Mouse (Mus musculus) ES-E14 (cell line): ENCODE measurements at regions not wholly inside any gene's neighbourhood (a gene's known extent, or its start where the extent isn't known, plus 50 kb on each side); places are given as distances from the start of the nearest gene placed in this dataset.

ENCODE experiments used
- DNase-seq: peaks from one replicate; pipeline ENCODE4 v3.0.0-alpha.2; 2013; ENCODE audit warnings: low read depth, low spot score
- H3K27ac ChIP-seq: 2 replicates; pipeline ENCODE4 v1.5.1; 2012; ENCODE audit warnings: low read depth, mild to moderate bottlenecking, low read length, moderate library complexity, mixed read lengths; ENCODE audit not compliant: poor library complexity, insufficient read depth, severe bottlenecking
- H3K36me3 ChIP-seq: 2 replicates; pipeline ENCODE4 v1.6.1; 2012; ENCODE audit warnings: mild to moderate bottlenecking, low read length, moderate library complexity, mixed read lengths; ENCODE audit not compliant: control insufficient read depth, poor library complexity, insufficient read depth, severe bottlenecking
- H3K4me1 ChIP-seq, 2 experiments: fragments of 150-350 bp in 1 of 2; sonication (generic) in 1 of 2; 2 replicates each; pipeline ENCODE4 v1.6.1; 2012; ENCODE audit warnings: low read length in 2 of 2, mild to moderate bottlenecking in 1 of 2, mixed read lengths in 1 of 2; ENCODE audit not compliant: control insufficient read depth in 2 of 2, insufficient read depth in 2 of 2, poor library complexity in 1 of 2
- H3K4me3 ChIP-seq, 2 experiments: fragments of 150-350 bp in 1 of 2; sonication (generic) in 1 of 2; 2 replicates each; pipeline ENCODE4 v1.5.1; 2012; ENCODE audit warnings: low read length in 2 of 2, low read depth in 1 of 2, mild to moderate bottlenecking in 1 of 2, mixed read lengths in 1 of 2; ENCODE audit not compliant: insufficient read depth in 1 of 2, poor library complexity in 1 of 2, severe bottlenecking in 1 of 2
- H3K9ac ChIP-seq: 2 replicates; pipeline ENCODE4 v1.6.1; 2012; ENCODE audit warnings: low read depth, mild to moderate bottlenecking, low read length, mixed read lengths; ENCODE audit not compliant: poor library complexity, insufficient read depth, severe bottlenecking
- H3K9me3 ChIP-seq: fragments of 150-350 bp; sonication (generic); 2 replicates; pipeline ENCODE4 v1.6.1; 2012; ENCODE audit warnings: low read depth, mild to moderate bottlenecking, low read length; ENCODE audit not compliant: control insufficient read depth, insufficient read depth
- CHD2 ChIP-seq: IDR thresholded peaks from 2 replicates; pipeline ENCODE4 v1.6.1; 2014; ENCODE audit warnings: mild to moderate bottlenecking, low read depth, low read length, inconsistent platforms
- HCFC1 ChIP-seq: IDR thresholded peaks from 2 replicates; pipeline ENCODE4 v1.6.1; 2012; ENCODE audit warnings: low read length, inconsistent platforms, borderline replicate concordance; ENCODE audit not compliant: insufficient read depth
- MAFK ChIP-seq: IDR thresholded peaks from 2 replicates; pipeline ENCODE4 v1.6.1; 2014; ENCODE audit warnings: mild to moderate bottlenecking, low read depth, low read length, inconsistent platforms; ENCODE audit not compliant: insufficient read depth
- ZC3H11A ChIP-seq: IDR thresholded peaks from 2 replicates; pipeline ENCODE4 v1.6.1; 2012; ENCODE audit warnings: low read depth, mild to moderate bottlenecking, inconsistent platforms, low read length, borderline replicate concordance
- ZNF384 ChIP-seq: IDR thresholded peaks from 2 replicates; pipeline ENCODE4 v1.6.1; 2012; ENCODE audit warnings: low read depth, low read length, inconsistent platforms
- in situ Hi-C, 2 experiments: fragments of 600-800 bp; cut with MboI; formaldehyde crosslinking; loops; one replicate each; pipeline ENCODE4 v1.15.1; 2025; ENCODE audit warnings: low sequenced_read_pairs in 2 of 2, inconsistent platforms in 1 of 2; ENCODE audit not compliant: unreplicated experiment in 2 of 2

DNA sequence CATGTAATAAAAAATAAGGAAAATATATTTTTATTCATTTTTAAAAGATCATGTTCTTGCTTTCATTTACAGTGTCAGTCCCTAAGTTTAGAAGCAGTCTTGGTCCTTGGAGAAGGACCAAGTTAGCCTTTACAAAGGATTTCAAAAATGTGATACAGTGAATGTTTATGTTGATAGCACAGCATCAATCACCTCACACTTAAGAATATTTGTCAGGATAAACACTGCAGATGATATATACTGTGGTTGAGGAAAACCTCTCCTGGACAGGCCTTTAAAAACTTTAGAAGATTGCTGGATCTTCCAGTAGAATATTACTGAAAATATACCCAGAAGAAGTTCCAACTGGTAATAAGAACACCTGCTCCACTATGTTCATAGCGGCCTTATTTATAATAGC, 420.4 kb downstream of the Tmem182 start:
- H3K9me3 ChIP-seq = no peaks in the 10 kb centered on the region
- H3K36me3 ChIP-seq = no peaks in the 10 kb centered on the region
- TF ChIP-seq CHD2 = no peak
- TF ChIP-seq HCFC1 = no peak
- TF ChIP-seq ZNF384 = no peak
- no peak for TF ChIP-seq ZC3H11A
- TF ChIP-seq MAFK = no peak
- H3K27ac ChIP-seq = no peak overlapping the region
- H3K9ac ChIP-seq = no peak overlapping the region
- DNase-seq = no peak
- no peak overlapping the region for H3K4me3 ChIP-seq
- in situ Hi-C loops = no loop called here
- no peaks in the 10 kb centered on the region for H3K4me1 ChIP-seq

DNA sequence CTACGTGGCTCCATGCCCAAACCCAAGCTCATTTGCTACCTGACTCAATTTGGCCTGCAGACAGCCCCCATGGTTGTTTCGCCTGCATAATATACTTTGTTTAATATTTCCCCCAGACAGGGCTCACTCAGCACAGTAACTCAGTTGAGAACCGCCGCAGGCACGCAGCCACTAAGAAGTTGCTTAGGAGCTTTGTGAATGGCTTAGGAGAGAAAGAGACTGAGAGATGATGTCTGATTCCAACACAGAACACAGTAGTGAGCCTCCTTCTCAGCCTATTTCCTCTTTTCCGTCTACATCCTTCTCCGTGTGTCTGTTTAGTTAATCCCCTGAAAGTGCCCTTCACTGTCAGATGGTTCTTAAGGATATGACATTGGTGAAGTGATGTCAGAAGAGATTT, 429.9 kb downstream of the Tmem182 start:
- H3K9me3 ChIP-seq = no peaks in the 10 kb centered on the region
- in situ Hi-C loops = no loop called here
- no peak overlapping the region for H3K4me3 ChIP-seq
- H3K9ac ChIP-seq = no peak overlapping the region
- no peak for TF ChIP-seq HCFC1
- TF ChIP-seq CHD2 = no peak
- no peak for TF ChIP-seq MAFK
- TF ChIP-seq ZNF384 = no peak
- TF ChIP-seq ZC3H11A = no peak
- H3K4me1 ChIP-seq = no peaks in the 10 kb centered on the region
- DNase-seq = no peak
- no peak overlapping the region for H3K27ac ChIP-seq
- H3K36me3 ChIP-seq = no peaks in the 10 kb centered on the region

DNA sequence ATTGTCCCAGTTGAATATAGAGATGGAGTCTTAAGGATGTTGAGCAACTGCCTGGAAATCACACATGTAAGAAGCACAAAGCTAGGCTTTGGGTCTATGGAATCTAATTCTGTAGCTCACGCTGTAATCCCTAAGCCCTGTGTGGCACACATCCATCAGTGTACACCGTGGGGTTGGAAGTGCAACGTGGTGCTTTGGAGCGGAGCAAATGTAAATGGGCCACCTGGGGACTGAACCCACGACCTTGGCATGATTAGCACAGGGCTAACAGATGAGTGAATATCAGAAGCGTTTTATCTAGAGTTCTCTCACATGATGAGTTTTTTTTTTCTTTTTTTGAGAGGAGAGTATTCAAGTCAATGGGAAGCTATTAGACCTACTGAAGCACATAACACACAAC, 437.6 kb downstream of the Tmem182 start:
- H3K36me3 ChIP-seq = no peaks in the 10 kb centered on the region
- no peak overlapping the region for H3K27ac ChIP-seq
- no peak for TF ChIP-seq ZNF384
- TF ChIP-seq CHD2 = no peak
- TF ChIP-seq HCFC1 = no peak
- no peak for TF ChIP-seq MAFK
- no peak for TF ChIP-seq ZC3H11A
- no peak overlapping the region for H3K9ac ChIP-seq
- no peak for DNase-seq
- no peak overlapping the region for H3K4me3 ChIP-seq
- no peaks in the 10 kb centered on the region for H3K9me3 ChIP-seq
- H3K4me1 ChIP-seq = no peaks in the 10 kb centered on the region
- in situ Hi-C loops = no loop called here

DNA sequence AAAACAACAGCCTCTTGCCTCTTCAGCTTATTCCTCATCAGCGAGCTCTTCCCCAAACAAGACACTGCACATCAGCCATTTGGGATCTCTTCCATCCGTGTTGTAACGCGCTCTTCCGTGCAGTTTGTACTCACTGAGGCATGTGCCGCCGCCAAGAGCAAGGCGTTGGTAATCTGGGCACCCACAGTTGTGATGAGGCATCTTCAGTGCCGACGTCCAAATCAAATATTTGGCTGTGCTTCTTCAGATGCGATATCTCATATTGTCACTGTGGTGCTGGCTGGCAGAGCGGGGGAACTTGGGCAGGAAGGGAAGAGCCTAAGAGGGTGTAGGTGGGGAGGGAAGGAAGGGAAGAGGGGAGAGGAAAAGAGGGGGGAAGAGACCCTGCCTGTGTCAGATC, 439.2 kb downstream of the Tmem182 start:
- no peaks in the 10 kb centered on the region for H3K36me3 ChIP-seq
- no peaks in the 10 kb centered on the region for H3K4me1 ChIP-seq
- no peak for DNase-seq
- no peaks in the 10 kb centered on the region for H3K9me3 ChIP-seq
- no peak overlapping the region for H3K4me3 ChIP-seq
- in situ Hi-C loops = no loop called here
- H3K9ac ChIP-seq = no peak overlapping the region
- TF ChIP-seq MAFK = no peak
- no peak for TF ChIP-seq CHD2
- no peak for TF ChIP-seq ZNF384
- no peak for TF ChIP-seq HCFC1
- TF ChIP-seq ZC3H11A = no peak
- H3K27ac ChIP-seq = no peak overlapping the region

DNA sequence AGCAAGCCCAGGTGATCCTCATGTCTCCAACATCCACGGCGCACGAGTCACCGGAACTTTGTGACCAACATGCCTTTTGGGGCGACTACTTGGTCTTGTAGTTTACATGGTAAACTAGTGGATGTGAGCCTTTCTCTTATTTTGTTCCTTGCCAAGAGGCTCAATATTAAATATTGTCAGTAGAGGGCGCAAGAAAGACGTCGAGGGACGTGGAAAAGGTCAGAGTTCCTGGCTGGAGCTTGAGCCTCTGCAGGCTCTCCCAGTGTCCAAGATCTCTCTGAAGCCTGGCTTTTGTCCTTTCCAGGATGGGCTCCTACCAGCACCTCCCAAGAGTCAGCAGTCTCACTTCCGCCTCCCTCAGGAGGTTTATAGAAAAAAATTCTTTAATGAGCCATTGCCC, 458.8 kb downstream of the Tmem182 start:
- Histone ChIP-seq H3K36me3 (no peaks in the 10 kb centered on the region), H3K4me3 (no peak overlapping the region), H3K9ac (no peak overlapping the region), H3K9me3 (no peaks in the 10 kb centered on the region), H3K27ac (no peak overlapping the region), H3K4me1 (no peaks in the 10 kb centered on the region)
- TF ChIP-seq ZNF384 = no peak
- TF ChIP-seq ZC3H11A = 0 out of 2 replicates have a peak, but pooled peaks have one; percentile 6
- peak; percentile 40 for DNase-seq
- in situ Hi-C loops = no loop called here
